Mouse (Mus musculus) testis, adult 2 months (tissue): ENCODE data around the gene Tmem8b.

Source experiments
- CTCF ChIP-seq: fragments of 200-500 bp; IDR thresholded peaks from 2 replicates; pipeline ENCODE4 v1.5.1; 2012; ENCODE audit warnings: low read depth, mild to moderate bottlenecking, inconsistent platforms, low read length, moderate library complexity; ENCODE audit not compliant: control insufficient read depth, insufficient read depth, insufficient replicate concordance
- POLR2A ChIP-seq: fragments of 200-500 bp; IDR thresholded peaks from 2 replicates; pipeline ENCODE4 v1.6.1; 2012; ENCODE audit warnings: low read depth, mild to moderate bottlenecking, inconsistent platforms, low read length, moderate library complexity; ENCODE audit not compliant: control insufficient read depth

DNA sequence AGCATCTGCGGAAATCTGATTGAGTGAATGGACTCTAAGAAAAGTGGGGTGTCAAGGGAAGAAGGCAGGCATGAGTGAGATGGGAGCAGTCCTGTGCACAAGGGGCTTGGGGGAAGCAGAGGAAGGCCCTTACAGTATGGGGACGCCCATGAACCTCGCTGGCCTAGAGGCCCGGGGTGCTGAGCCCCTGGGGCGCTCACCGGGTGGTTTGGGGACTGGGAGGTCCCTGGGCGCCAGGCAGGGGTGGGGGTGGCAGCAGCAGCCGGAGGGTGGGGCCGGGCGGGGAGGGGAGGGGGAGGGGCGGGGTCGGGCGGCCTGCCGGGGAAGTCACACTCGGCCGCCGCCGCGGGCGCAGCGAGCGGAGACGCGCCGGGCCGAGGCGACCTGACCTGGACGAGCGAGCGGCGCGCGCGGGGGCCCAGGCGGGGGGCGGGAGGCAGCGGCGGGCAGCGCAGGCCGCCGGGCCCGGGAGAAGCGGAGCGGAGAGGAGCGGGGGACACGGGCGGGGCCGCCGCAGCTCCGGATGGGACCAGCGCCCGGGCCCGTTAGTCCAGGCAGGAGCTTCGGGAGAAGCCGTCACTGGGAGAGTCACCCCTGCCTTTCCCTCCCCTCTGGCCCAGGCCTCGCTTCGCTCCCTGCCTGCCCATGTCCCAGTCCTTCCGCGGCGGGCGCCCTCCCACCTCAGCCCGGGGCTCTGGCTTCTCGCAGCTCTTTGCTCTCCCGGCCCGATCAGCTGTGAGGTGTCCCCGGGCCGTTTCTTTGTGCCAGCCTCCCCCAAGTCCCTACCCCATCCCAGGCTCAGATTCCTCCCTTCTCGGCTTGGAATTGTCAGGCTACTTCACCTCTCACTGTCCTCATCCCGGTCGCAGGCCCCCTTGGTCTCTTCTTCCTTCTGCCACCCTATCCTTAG, 37.5 kb upstream of the Tmem8b start, which contains the start of gene Npr2:
- TF ChIP-seq CTCF (no peak), POLR2A (no peak)
